Mouse (Mus musculus) heart, adult 2 months (tissue): ENCODE measurements around the gene Rnf208.

Experiments
- CTCF ChIP-seq: fragments of 200-600 bp; IDR thresholded peaks from 2 replicates; pipeline ENCODE4 v1.8.1; 2022; ENCODE audit warnings: antibody characterized with exemption, mild to moderate bottlenecking, moderate library complexity
- POLR2A ChIP-seq: fragments of 200-500 bp; IDR thresholded peaks from 2 replicates; pipeline ENCODE4 v1.6.1; 2011; ENCODE audit warnings: mild to moderate bottlenecking, low read depth, low read length, control low read depth; ENCODE audit not compliant: insufficient read depth

DNA sequence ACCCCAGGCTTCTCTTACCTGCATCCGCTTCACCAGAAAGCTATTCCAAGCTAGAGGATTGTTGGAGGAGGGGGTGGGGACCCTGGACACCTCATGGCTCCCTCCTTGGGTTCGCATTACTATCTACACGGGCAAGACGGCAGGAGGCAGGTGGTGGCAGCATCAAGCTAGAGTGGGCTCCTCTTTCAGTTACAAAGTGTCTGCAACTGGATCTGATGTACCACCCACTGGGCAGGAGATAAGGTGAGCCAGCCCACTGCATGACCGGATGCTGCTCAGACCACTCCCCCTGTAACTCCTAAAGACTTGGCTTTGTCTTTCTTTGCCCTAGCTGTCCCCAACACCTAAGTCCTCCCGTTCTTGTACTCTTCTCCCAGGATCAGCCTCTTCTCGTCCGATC is 5.4 kb upstream of the Rnf208 start, which contains the start of gene Rnf224:
- TF ChIP-seq CTCF (no peak), POLR2A (no peak)
